Mouse (Mus musculus) adipocyte (in vitro differentiated cells): Measurements from ENCODE around the gene Gtsf1l.

ENCODE experiments used
- DNase-seq: peaks from one replicate; pipeline ENCODE4 v3.0.0-alpha.2; 2016; ENCODE audit warnings: low spot score

Gtsf1l gene

GRCm38 (mm10) chr2:163087728-163088127, at the start of gene Gtsf1l:
Gene Gtsf1l, minus strand, starts transcription at chr2:163087855.
- no peak for DNase-seq

DNA sequence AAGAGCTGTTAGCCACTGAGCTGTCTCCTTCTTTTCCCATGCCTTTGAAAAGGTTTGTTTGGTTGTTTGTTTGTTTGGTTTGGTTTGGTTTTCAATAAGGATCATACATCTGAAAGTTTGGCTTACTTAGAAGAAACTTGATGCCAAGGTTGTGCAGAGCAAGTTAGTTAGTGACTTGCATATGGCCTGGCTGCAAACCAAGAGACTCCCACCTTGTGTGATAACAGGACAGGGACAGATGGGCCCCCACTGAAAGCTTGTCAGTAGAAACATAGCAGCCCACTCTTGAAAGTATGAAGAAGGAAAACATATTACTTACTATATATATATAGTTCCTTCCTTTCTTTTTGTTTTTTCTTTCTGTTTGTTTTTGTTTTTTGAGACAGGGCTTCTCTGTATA, 49.3 kb upstream of the Gtsf1l start:
- DNase-seq, result no peak

DNA sequence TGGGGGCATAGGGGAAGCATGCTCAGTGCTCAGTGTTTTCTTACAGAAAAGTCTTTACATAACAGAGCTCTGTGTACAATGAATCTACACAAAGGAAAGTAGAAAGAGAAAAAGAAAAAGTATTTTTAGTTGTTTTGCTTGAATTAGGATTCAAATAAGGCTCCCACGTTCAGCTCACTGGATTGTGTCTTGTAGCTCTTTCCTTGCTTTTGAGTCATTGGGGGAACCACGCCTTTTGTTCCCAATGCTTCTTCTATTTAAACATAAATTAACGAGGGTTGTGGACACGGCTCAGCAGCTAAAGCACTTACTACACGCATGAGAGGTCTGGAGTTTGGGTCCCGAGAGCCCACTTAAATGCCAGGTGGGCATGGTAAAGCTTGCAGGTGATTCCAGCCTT, 48.3 kb upstream of the Gtsf1l start:
- DNase-seq, result no peak

GRCm38 (mm10) chr2:163132314-163132713, 44.7 kb upstream of the Gtsf1l start:
- DNase-seq, result no peak

GRCm38 (mm10) chr2:163130837-163131236, 43.2 kb upstream of the Gtsf1l start:
- no peak for DNase-seq

DNA sequence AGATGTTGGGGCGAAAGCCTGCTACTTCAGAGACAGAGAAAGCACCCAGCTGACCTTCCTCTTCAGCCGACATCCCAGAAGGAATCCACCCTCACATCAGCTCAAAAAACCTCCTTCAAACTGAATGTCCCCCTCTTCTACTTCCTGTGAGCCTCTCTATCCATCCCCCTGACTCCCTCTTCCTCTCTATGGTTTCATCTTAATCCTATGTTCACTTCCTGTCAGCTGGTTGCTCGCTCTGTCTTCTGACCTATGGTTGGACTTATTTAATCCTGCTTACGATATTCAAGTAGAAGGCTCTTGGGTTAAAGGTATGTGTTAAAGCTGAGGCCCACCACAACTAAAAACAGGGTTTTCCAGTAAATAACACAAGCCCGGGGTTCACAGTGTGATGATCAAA, 35.8 kb upstream of the Gtsf1l start:
- DNase-seq, result no peak

DNA sequence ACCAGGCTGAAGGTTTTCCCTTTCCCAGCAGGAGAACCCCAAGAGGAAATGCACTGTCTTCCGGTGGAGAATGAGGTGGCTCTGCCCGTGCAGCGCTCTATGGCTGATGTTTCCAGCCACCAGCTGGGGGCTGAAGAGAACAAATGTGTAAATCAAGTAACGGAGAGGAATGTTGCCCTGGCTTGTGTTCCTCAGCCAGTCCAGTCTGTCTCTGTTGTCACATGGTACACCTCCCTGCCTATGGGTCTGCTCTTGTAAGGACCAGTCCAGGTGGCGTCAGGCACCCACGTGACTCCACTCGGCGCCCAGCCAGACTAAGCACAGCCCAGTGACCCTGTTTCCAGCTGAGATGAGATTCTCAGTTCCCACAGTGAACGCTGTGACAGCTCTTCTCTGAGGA, 34.7 kb upstream of the Gtsf1l start:
- no peak for DNase-seq

GRCm38 (mm10) chr2:163121353-163121660, 33.7 kb upstream of the Gtsf1l start:
- DNase-seq, result no peak

GRCm38 (mm10) chr2:163120626-163121352, 33.1 kb upstream of the Gtsf1l start:
- DNase-seq, result no peak

DNA sequence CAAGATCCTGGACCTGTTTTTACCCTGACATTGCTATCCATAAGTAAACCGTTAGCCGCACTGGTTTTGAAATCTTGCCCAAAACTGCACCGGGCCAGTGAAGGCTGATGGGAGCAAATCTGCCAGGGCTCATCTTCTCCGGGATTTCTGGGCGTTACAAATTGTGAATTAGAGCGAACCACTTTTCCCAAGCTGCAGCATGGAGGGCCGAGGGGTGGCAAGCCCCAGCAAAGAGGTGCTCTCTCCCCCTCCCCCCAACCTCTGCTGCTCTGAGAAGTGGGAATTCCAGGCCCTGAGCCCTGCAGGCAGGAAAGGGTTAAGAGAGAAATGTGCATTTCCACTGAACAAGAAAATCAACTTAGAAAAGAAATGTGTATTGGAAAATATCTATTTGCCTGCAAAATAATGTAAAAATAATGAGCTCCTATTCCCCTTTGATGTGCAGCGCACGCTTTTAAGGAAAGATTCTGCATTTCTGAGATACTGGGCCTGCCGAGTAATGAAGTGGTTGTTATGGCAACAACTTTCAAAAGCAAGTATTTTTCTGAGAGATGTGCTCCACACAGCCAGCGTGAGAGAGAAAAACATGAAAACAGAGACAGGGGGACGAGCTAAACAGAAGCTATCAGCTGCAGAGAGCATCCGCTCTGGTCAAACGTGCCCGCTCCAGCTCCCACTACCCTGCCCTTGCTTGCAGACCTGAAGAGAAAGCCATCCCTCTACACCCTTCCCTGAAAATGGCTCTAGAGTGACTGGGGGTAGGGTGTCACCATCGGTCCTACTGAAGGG, 24.0 kb upstream of the Gtsf1l start:
- DNase-seq, result no peak

DNA sequence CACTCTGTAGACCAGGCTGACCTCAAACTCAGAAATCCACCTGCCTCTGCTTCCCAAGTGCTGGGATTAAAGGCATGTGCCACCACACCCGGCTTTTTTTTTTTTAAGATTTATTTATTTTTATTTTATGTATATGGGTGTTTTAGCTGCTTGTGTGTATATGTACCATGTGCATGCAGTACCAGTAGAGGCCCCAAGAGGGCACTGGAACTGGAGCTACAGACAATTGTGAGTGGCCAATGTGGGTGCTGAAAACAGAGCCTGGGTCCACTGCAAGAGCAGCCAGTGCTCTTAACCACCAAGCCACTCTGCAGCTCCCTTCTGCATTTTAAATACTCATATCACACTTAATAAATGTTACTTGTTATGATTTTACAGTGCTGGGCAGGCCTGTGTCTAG, 23.1 kb upstream of the Gtsf1l start:
- DNase-seq, result no peak

GRCm38 (mm10) chr2:163108385-163108784, 20.7 kb upstream of the Gtsf1l start:
- DNase-seq, result no peak

GRCm38 (mm10) chr2:163104086-163104770, 16.6 kb upstream of the Gtsf1l start:
- DNase-seq, result peak; percentile 13

GRCm38 (mm10) chr2:163102900-163103653, 15.4 kb upstream of the Gtsf1l start:
- no peak for DNase-seq

DNA sequence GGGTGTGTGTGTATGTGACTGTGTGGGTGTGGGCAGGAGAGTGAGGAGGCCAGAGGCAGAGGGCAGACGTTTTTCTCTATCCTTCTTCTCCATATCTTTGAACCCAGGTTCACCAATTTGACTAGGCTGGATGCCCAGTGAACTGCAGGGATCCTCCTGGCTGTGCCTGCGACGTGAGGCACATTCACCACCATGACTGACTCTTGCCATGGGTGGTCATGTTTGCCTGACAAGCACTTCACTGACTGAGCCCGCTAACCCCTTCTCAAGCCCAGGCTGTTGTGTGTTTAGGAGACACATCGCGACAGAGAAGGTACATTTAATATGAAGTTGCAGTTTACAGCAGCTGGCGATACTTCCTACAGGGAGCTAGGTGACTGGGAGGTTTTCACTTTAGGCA, 14.6 kb upstream of the Gtsf1l start:
- no peak for DNase-seq

- peak; percentile 57 for DNase-seq
These were observed 14.1 kb upstream of the Gtsf1l start for GRCm38 (mm10) chr2:163101646-163102203.

- no peak for DNase-seq
These were observed 12.9 kb upstream of the Gtsf1l start for GRCm38 (mm10) chr2:163100551-163100950.

GRCm38 (mm10) chr2:163099919-163100318, 12.3 kb upstream of the Gtsf1l start:
- no peak for DNase-seq

- DNase-seq, result peak; percentile 48
These were observed 8.1 kb upstream of the Gtsf1l start for GRCm38 (mm10) chr2:163095784-163096183.

DNA sequence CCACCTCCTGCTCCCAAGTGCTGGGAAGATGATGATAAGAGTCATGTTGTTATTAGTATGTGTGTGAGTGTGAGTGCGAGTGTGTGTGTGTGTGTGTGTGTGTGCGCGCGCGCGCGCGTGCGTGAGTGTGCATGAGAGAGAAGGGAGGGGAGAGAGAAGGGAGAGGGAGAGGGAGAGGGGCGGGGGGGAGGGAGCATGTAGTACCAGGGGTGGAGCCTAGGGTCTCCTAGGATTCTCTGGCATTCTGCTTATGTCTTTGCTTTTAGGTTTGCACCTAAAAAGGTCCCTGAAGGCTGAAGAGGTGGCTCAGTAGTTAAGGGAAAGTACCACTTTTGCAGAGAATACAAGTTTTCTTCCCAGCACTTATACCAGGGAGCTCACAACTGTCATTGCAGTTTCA, 7.3 kb upstream of the Gtsf1l start:
- DNase-seq, result no peak

GRCm38 (mm10) chr2:163089475-163090123, 1.9 kb upstream of the Gtsf1l start:
- DNase-seq, result peak; percentile 24

DNA sequence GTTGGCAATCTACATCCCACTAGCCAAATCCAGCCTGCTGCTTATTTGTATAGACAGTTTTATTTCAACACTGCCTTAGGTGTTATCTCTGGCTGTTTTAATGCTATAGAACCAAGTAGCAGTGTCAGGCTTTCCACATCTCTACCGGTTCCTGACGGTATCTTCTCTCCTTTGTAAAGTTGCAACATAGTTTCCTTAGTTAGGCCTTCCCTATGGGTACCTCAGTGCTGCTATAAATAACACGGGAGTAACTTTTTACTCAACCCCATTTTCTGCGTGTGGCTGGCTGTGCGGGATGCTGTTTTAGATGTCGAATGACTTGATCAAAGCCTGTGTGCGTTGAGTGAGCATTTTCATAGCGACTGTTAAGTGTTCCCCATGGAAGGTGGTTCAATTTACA, 1.1 kb downstream of the Gtsf1l start:
- DNase-seq, result no peak
